Mouse (Mus musculus) ES-E14 (cell line): Measurements from ENCODE around the gene Ndufv3. TPM values are rescaled to one million over a fixed set of nuclear protein-coding genes. Genes with fewer than 3 reads are reported as not detected.

Source experiments
- DNase-seq: peaks from one replicate; pipeline ENCODE4 v3.0.0-alpha.2; 2013; ENCODE audit warnings: low read depth, low spot score
- H3K27ac ChIP-seq: 2 replicates; pipeline ENCODE4 v1.5.1; 2012; ENCODE audit warnings: low read depth, mild to moderate bottlenecking, low read length, moderate library complexity, mixed read lengths; ENCODE audit not compliant: poor library complexity, insufficient read depth, severe bottlenecking
- H3K36me3 ChIP-seq: 2 replicates; pipeline ENCODE4 v1.6.1; 2012; ENCODE audit warnings: mild to moderate bottlenecking, low read length, moderate library complexity, mixed read lengths; ENCODE audit not compliant: control insufficient read depth, poor library complexity, insufficient read depth, severe bottlenecking
- H3K4me1 ChIP-seq, 2 experiments: fragments of 150-350 bp in 1 of 2; sonication (generic) in 1 of 2; 2 replicates each; pipeline ENCODE4 v1.6.1; 2012; ENCODE audit warnings: low read length in 2 of 2, mild to moderate bottlenecking in 1 of 2, mixed read lengths in 1 of 2; ENCODE audit not compliant: control insufficient read depth in 2 of 2, insufficient read depth in 2 of 2, poor library complexity in 1 of 2
- H3K4me3 ChIP-seq, 2 experiments: fragments of 150-350 bp in 1 of 2; sonication (generic) in 1 of 2; 2 replicates each; pipeline ENCODE4 v1.5.1; 2012; ENCODE audit warnings: low read length in 2 of 2, low read depth in 1 of 2, mild to moderate bottlenecking in 1 of 2, mixed read lengths in 1 of 2; ENCODE audit not compliant: insufficient read depth in 1 of 2, poor library complexity in 1 of 2, severe bottlenecking in 1 of 2
- H3K9ac ChIP-seq: 2 replicates; pipeline ENCODE4 v1.6.1; 2012; ENCODE audit warnings: low read depth, mild to moderate bottlenecking, low read length, mixed read lengths; ENCODE audit not compliant: poor library complexity, insufficient read depth, severe bottlenecking
- H3K9me3 ChIP-seq: fragments of 150-350 bp; sonication (generic); 2 replicates; pipeline ENCODE4 v1.6.1; 2012; ENCODE audit warnings: low read depth, mild to moderate bottlenecking, low read length; ENCODE audit not compliant: control insufficient read depth, insufficient read depth
- CHD2 ChIP-seq: IDR thresholded peaks from 2 replicates; pipeline ENCODE4 v1.6.1; 2014; ENCODE audit warnings: mild to moderate bottlenecking, low read depth, low read length, inconsistent platforms
- HCFC1 ChIP-seq: IDR thresholded peaks from 2 replicates; pipeline ENCODE4 v1.6.1; 2012; ENCODE audit warnings: low read length, inconsistent platforms, borderline replicate concordance; ENCODE audit not compliant: insufficient read depth
- MAFK ChIP-seq: IDR thresholded peaks from 2 replicates; pipeline ENCODE4 v1.6.1; 2014; ENCODE audit warnings: mild to moderate bottlenecking, low read depth, low read length, inconsistent platforms; ENCODE audit not compliant: insufficient read depth
- ZC3H11A ChIP-seq: IDR thresholded peaks from 2 replicates; pipeline ENCODE4 v1.6.1; 2012; ENCODE audit warnings: low read depth, mild to moderate bottlenecking, inconsistent platforms, low read length, borderline replicate concordance
- ZNF384 ChIP-seq: IDR thresholded peaks from 2 replicates; pipeline ENCODE4 v1.6.1; 2012; ENCODE audit warnings: low read depth, low read length, inconsistent platforms
- in situ Hi-C, 2 experiments: fragments of 600-800 bp; cut with MboI; formaldehyde crosslinking; loops; one replicate each; pipeline ENCODE4 v1.15.1; 2025; ENCODE audit warnings: low sequenced_read_pairs in 2 of 2, inconsistent platforms in 1 of 2; ENCODE audit not compliant: unreplicated experiment in 2 of 2
- total RNA-seq: library from RNA; depleted of rRNA; stranded (reverse); fragments of 300-350 nt; gene quantifications from 2 replicates; pipeline ENCODE4 v1.2.3, GENCODE M21; 2012

The Ndufv3 gene
- total RNA-seq, 1 experiment, result 206 TPM

GRCm38 (mm10) chr17:31563632-31564014 is 43.7 kb downstream of the Ndufv3 start:
- in situ Hi-C loops, result no loop called here
- Histone ChIP-seq H3K9me3 (no peaks in the 10 kb centered on the region), H3K9ac (peak overlapping the region; percentile 84), H3K4me3 (peak overlapping the region; percentile 57 to 67), H3K36me3 (no peaks in the 10 kb centered on the region), H3K4me1 (peaks cover 0 to 4% of the 10 kb centered on the region in 2 experiments; a peak in 2 of 4 replicates), H3K27ac (peak overlapping the region; percentile 28; the same call in 1 of the 2 replicates)
- DNase-seq, result no peak
- no peak for TF ChIP-seq CHD2
- TF ChIP-seq MAFK, result no peak
- TF ChIP-seq HCFC1, result no peak
- TF ChIP-seq ZC3H11A, result no peak
- no peak for TF ChIP-seq ZNF384

DNA sequence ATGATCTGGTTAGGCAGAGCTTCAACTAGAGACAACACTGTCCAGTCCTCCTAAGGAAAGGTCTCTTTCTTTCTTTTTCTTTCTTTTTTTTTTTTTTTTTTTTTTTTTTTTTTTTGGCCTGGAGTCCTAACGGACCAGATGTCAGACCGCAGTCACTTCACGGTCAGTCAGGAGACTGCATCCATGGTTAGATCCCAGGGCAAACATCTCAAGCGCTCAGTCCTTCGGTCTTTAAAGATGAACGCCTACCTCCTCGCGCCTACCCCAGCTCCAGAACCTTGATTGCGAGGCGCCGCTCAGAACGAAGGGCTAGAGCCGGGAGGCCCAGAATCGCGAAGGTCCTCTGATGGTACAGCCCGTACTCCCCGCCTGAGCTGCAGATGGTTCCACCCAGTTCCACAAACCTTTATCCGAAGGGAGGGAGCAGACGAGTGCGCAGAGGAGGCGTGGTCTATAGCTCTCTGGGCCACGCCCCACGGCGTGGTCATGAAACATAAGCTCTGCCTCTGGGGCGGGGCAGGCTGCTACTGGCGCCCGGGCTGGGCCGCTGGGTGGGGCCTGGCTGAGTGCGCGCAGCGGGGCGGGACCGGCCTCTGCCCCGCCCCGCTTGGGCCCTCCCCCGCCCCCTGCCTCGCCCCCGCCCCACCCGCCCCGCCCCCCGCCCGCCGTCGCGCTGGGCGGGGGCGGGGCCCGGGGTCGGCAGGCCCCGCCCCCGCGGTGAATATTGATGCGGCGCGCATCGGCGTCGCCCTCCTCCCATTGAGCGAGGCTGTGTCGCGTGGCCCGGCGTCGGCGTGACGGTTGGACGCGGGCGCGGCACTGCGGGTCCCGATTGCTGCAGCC is 44.3 kb downstream of the Ndufv3 start, which contains the start of gene Pknox1:
Pknox1 (plus strand) TSS at position 720 of the 843 bp plus-strand sequence.
- DNase-seq, result peak; percentile 100
- peak within 1 kb of the TSS; percentile 90 to 98 for H3K4me3 ChIP-seq
- no peaks in the 10 kb centered on the region for H3K36me3 ChIP-seq
- no peak for TF ChIP-seq MAFK
- peak; percentile 97 for TF ChIP-seq ZNF384
- peak; percentile 31; the same call in 1 of the 2 replicates for TF ChIP-seq CHD2
- H3K27ac ChIP-seq, result peak within 1 kb of the TSS; percentile 84
- in situ Hi-C loops, result no loop called here
- peaks cover 0 to 6% of the 10 kb centered on the region in 2 experiments; a peak in 2 of 4 replicates for H3K4me1 ChIP-seq
- H3K9me3 ChIP-seq, result no peaks in the 10 kb centered on the region
- peak within 1 kb of the TSS; percentile 92 for H3K9ac ChIP-seq

DNA sequence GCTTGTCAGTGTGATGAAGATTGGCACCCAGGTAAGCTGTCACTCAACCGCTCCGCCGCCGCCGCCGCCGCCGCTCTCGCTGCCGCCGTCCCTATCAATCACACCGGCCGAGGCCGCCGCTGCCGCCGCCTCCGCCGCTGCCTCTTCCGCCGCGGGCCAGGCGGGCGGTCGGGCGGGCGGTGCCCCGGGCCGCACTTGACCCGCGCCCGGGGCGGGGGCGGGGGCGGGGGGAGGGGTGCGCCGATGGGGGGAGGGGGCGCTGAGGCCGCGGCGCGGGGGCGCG is 44.9 kb downstream of the Ndufv3 start:
- Histone ChIP-seq H3K36me3 (no peaks in the 10 kb centered on the region), H3K9me3 (no peaks in the 10 kb centered on the region), H3K9ac (peak overlapping the region; percentile 92), H3K4me3 (peak overlapping the region; percentile 90 to 98; a peak in 3 of 4 replicates), H3K27ac (peak overlapping the region; percentile 84), H3K4me1 (peaks cover 0 to 8% of the 10 kb centered on the region in 2 experiments; a peak in 2 of 4 replicates)
- in situ Hi-C loops, result no loop called here
- TF ChIP-seq MAFK (no peak), ZC3H11A (no peak), ZNF384 (no peak), HCFC1 (no peak), CHD2 (no peak)
- no peak for DNase-seq

DNA sequence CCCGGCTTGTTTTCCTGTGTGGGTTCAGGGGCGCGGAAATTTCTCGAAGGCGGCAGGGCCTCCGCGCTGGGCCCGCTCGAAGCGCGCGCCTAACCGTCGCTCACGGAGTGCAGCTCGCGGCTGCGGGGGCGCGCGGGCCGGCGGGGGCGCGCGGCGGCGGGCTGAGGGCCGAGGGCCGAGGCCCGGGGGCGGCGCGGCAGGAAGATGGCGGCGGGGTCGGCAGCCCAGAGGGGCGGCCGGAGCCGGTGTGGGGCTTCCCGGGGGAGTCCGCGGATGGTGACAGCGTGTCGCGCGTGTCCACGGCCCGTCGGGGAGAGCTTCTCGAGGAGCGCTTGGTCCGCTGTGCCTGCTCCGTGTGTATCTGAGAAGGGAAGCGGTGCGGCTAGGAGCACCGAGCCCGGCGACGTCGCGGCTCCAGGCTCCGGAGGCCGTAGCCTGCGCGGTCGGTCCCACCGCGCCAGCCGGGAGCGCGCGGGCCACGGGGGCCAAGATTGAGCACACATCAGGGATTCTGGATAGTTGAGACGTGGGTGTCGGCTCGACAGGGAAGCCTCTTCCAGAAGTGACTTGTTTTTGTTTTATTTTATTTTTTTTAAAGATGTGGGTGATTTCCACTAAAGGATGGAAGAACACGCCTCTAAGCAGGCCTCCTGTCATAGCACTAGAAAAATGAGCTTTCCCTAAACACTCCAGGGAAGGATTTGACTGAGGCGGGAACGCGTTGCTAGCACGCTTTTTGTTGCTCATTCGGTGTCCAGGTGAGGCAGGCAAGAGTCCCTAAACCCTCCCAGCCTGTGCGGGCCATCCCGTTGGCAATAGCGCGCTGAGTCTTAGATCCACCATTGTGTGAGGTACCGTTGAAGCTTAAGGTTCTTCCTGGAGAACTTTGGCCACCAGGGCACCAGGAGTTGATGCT is 45.5 kb downstream of the Ndufv3 start:
- DNase-seq, result no peak
- Histone ChIP-seq H3K9ac (peak overlapping the region; percentile 92), H3K4me3 (peak overlapping the region; percentile 90 to 98), H3K4me1 (peaks cover 0 to 8% of the 10 kb centered on the region in 2 experiments; a peak in 2 of 4 replicates), H3K27ac (peak overlapping the region; percentile 84), H3K9me3 (no peaks in the 10 kb centered on the region), H3K36me3 (no peaks in the 10 kb centered on the region)
- TF ChIP-seq MAFK, result no peak
- no peak for TF ChIP-seq CHD2
- TF ChIP-seq HCFC1, result no peak
- no peak for TF ChIP-seq ZNF384
- no peak for TF ChIP-seq ZC3H11A
- in situ Hi-C loops, result no loop called here
